Mouse (Mus musculus): Measurements from ENCODE around the gene Lima1.

DNA sequence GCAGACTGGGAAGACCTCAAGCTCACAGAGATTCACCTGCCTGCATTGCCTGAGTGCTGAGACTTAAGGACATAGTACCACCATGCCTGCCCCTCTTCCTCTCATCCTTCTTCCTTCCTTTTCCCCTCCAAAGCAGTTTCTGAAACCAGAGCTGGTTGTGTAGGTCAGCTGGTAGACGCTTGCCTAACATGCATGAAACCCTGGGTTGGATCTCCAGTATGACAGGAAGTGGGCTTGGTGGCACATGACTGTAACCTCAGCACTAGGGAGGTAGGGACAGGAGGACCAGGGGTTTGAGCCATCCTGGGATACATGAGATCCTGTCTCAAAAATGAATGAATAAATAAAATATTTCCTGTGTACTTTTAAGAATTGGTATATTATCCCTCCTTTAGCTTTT lies 32.3 kb upstream of the Lima1 start:
- TF ChIP-seq CHD2 (IDR thresholded peaks at IDR 0.05; ENCODE audit: low read depth, low read length) (no peak), HCFC1 (IDR thresholded peaks at IDR 0.05; ENCODE audit: borderline replicate concordance, insufficient read depth, low read length) (no peak), MAFK (IDR thresholded peaks at IDR 0.05; ENCODE audit: insufficient read depth, low read depth, low read length) (no peak), ZNF384 (IDR thresholded peaks at IDR 0.05; ENCODE audit: low read depth, low read length) (no peak)
